Mouse (Mus musculus) embryonic fibroblast, embryonic 13.5 days (primary cell): ENCODE measurements around the gene Phka1. TPM values are rescaled to one million over a fixed set of nuclear protein-coding genes. Genes with fewer than 3 reads are reported as not detected.
A peak's percentile ranks its signal among the peaks of the same experiment; 100 is the strongest.

ENCODE experiments used
- H3K27ac ChIP-seq: 2 replicates; pipeline ENCODE4 v1.5.1; 2012; ENCODE audit warnings: low read length, control low read depth, inconsistent platforms; ENCODE audit not compliant: insufficient read depth
- H3K4me1 ChIP-seq: 2 replicates; pipeline ENCODE4 v1.6.1; 2011; ENCODE audit warnings: low read length; ENCODE audit not compliant: control insufficient read depth, insufficient read depth
- H3K4me3 ChIP-seq: 2 replicates; pipeline ENCODE4 v1.5.1; 2011; ENCODE audit warnings: mild to moderate bottlenecking, control low read depth, low read length; ENCODE audit not compliant: insufficient read depth
- CTCF ChIP-seq: IDR thresholded peaks from 2 replicates; pipeline ENCODE4 v1.5.1; 2011; ENCODE audit warnings: mild to moderate bottlenecking, control low read depth, low read length, moderate library complexity, borderline replicate concordance; ENCODE audit not compliant: insufficient read depth
- POLR2A ChIP-seq: IDR thresholded peaks from 2 replicates; pipeline ENCODE4 v1.6.1; 2011; ENCODE audit warnings: low read depth, mild to moderate bottlenecking, control low read depth, low read length, moderate library complexity
- polyA plus RNA-seq: library from polyadenylated mRNA; stranded (reverse); fragments of >200 nt; gene quantifications from 2 replicates; pipeline ENCODE4 v1.2.4, GENCODE M21; 2011; ENCODE audit warnings: low read depth; ENCODE audit not compliant: missing spikeins, insufficient read length

The Phka1 gene
- polyA plus RNA-seq, 1 experiment, result 11.5 TPM

DNA sequence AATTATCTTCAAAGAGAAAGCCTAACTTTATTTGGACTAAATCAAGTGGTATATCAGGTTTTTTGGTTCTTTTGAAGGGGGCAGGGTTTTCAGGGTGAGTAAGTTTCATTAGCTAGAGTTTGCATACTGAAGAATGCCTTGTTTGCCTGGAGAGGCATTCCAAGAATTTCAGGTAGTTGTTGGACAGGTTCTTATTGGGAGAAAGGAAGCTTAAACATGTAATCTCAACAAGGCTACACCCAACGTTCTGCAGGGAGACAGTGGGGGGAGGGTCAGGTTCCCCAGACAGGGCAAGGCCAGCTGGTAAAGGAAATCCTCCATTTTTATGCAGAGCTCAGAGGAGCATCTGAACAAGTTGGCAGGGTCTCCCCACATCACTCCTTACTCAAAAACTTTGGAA lies 72.9 kb downstream of the Phka1 start:
- TF ChIP-seq POLR2A (no peak), CTCF (no peak)
- Histone ChIP-seq H3K4me3 (no peak overlapping the region), H3K27ac (no peak overlapping the region), H3K4me1 (no peaks in the 10 kb centered on the region)

DNA sequence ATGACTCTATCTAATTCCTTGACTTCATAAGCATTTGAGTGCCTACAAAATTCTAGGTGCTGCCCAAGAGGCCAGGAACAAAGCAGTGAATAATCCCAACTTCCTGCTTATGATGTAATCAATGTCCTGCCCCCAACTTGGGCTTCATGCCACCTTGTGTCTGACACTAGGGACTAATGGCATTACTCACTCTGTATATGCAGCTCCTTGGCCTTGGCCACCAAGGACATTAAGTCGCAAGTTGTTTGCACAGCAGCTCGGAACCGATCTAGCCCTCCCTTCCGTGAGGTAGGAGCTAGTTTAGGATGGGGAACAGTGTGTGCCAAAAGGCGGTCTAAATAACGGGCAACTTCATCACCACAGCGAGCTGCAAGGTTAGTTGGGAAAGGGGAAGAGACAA lies 87.1 kb downstream of the Phka1 start:
- TF ChIP-seq CTCF (no peak), POLR2A (no peak)
- Histone ChIP-seq H3K4me1 (no peaks in the 10 kb centered on the region), H3K4me3 (no peak overlapping the region), H3K27ac (no peak overlapping the region)

GRCm38 (mm10) chrX:102509205-102509604 lies 134.8 kb downstream of the Phka1 start:
- no peak overlapping the region for H3K27ac ChIP-seq
- no peaks in the 10 kb centered on the region for H3K4me1 ChIP-seq
- H3K4me3 ChIP-seq, result no peak overlapping the region
- no peak for TF ChIP-seq CTCF
- TF ChIP-seq POLR2A, result no peak

DNA sequence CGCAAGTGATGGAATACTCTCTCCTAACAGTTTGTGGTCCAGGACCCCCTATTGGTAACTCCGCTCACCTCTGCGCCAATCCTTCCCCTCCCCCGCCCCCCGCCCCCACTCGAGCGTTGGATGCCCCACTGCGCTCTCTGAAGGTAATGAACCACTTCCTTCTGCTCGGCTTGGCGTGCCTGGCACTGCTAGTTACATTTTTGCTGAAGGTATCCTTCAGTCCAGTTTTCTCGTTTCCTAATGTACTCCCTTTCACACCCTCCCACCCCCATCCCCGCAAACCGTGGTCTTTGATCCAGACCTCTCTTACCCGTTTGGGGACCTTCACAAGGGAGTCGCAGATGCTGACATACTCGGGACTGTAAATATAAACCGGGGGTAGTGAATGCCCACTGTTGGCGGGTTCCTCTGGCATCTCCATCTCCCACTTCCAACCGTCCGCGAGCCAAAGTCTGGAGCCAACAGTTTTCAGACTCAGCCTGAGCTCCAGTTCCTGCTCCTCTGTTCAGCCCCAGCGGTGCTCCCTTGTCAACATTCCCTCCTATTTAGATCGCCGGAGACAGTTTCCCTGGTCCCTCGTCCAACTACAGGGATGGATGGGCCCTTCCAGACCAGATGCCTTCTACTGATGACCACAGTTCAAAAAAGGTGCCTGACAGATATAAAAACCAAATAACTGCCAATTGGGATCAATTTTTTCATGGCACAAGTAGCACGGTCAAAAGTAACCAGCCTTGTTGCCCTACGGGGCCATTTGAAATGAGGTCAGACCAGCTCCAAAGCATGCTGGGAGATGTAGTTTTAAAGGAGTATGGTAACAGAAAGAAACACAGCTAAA lies 139.2 kb downstream of the Phka1 start, which contains the start of gene Hdac8:
TSS of gene Hdac8 (minus strand) at position 716 of the 838 bp plus-strand sequence.
- peak within 1 kb of the TSS; percentile 35; the same call in 1 of the 2 replicates for H3K27ac ChIP-seq
- peak within 1 kb of the TSS; percentile 95 for H3K4me3 ChIP-seq
- TF ChIP-seq CTCF (no peak), POLR2A (peak; percentile 36)
- no peaks in the 10 kb centered on the region for H3K4me1 ChIP-seq

GRCm38 (mm10) chrX:102504179-102504578 lies 139.9 kb downstream of the Phka1 start:
- H3K4me3 ChIP-seq, result peak overlapping the region; percentile 95
- H3K4me1 ChIP-seq, result no peaks in the 10 kb centered on the region
- no peak overlapping the region for H3K27ac ChIP-seq
- no peak for TF ChIP-seq POLR2A
- no peak for TF ChIP-seq CTCF

GRCm38 (mm10) chrX:102493992-102494730 lies 149.9 kb downstream of the Phka1 start:
- Histone ChIP-seq H3K27ac (no peak overlapping the region), H3K4me1 (no peaks in the 10 kb centered on the region), H3K4me3 (no peak overlapping the region)
- no peak for TF ChIP-seq CTCF
- TF ChIP-seq POLR2A, result no peak

- Histone ChIP-seq H3K4me1 (no peaks in the 10 kb centered on the region), H3K27ac (no peak overlapping the region), H3K4me3 (no peak overlapping the region)
- no peak for TF ChIP-seq CTCF
- TF ChIP-seq POLR2A, result no peak
Observed at GRCm38 (mm10) chrX:102485575-102485974, 158.5 kb downstream of the Phka1 start.

GRCm38 (mm10) chrX:102479665-102480064 lies 164.4 kb downstream of the Phka1 start:
- H3K27ac ChIP-seq, result no peak overlapping the region
- no peaks in the 10 kb centered on the region for H3K4me1 ChIP-seq
- no peak overlapping the region for H3K4me3 ChIP-seq
- TF ChIP-seq POLR2A (no peak), CTCF (no peak)

- no peak overlapping the region for H3K27ac ChIP-seq
- no peaks in the 10 kb centered on the region for H3K4me1 ChIP-seq
- no peak overlapping the region for H3K4me3 ChIP-seq
- no peak for TF ChIP-seq CTCF
- no peak for TF ChIP-seq POLR2A
Observed at GRCm38 (mm10) chrX:102478965-102479364, 165.1 kb downstream of the Phka1 start.

DNA sequence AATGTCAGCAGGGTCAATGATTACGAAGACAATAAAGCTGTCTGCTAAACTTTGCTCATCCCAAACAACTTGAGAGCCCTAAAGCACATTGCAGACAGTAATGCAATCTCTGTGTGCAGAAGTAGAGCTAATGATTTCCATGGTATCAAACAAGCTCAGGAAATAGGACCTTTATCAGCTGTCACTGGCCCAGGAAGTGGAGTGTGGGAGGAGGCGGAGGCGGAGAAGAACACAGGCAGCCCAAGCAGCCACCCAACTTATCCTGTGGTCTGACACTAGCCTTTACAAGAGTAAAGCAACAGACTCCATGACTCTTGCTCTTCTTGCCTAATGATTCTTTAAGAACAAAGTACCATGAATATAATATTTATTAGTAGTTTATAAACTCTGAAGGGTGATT lies 165.6 kb downstream of the Phka1 start:
- no peak for TF ChIP-seq CTCF
- TF ChIP-seq POLR2A, result no peak
- H3K4me3 ChIP-seq, result no peak overlapping the region

More for the DNA sequence above, 165.6 kb downstream of the Phka1 start:
- no peaks in the 10 kb centered on the region for H3K4me1 ChIP-seq
- no peak overlapping the region for H3K27ac ChIP-seq
